Mouse (Mus musculus) kidney, adult 2 months (tissue): ENCODE results near the gene Sost.

Experiments used
- CTCF ChIP-seq: fragments of 200-500 bp; conservative IDR thresholded peaks from 2 replicates; pipeline ENCODE4 v1.5.1; 2011; ENCODE audit warnings: low read depth, mild to moderate bottlenecking, control low read depth, low read length, moderate library complexity, mixed read lengths; ENCODE audit not compliant: insufficient read depth, insufficient read length
- POLR2A ChIP-seq: fragments of 200-500 bp; IDR thresholded peaks from one replicate; pipeline ENCODE4 v1.6.1; 2011; ENCODE audit warnings: low read depth, low read length, control low read depth

- TF ChIP-seq CTCF (no peak), POLR2A (no peak)
These were observed 48.2 kb downstream of the Sost start for GRCm38 (mm10) chr11:101918609-101919008.
